Mouse (Mus musculus): ENCODE data around the gene Wdr82.

GRCm38 (mm10) chr9:106159237-106159636, 11.5 kb upstream of the Wdr82 start:
- TF ChIP-seq GATA1 (IDR thresholded peaks at IDR 0.05; ENCODE audit: borderline replicate concordance, low read length) (no peak), FLI1 (IDR thresholded peaks at IDR 0.05; ENCODE audit: low read length) (no peak)
